In genomic region chr9:40917871-40918613, GRCm38 (mm10) we compare ENCODE assay signal across 21 mouse cellular contexts. TPM values are rescaled to one million over a fixed set of nuclear protein-coding genes. Genes with fewer than 3 reads are reported as not detected.
DNase-seq lines count a peak whose midpoint lies in the region; ATAC-seq and TF ChIP-seq lines count a peak whose summit lies in the region.
"Had no signal": no experiment of that assay in that cellular context is flagged by ENCODE, and none has a peak within 500 bp of the region (broad histone marks: within the 10 kb centered on the region; RNA-seq: fewer than 3 reads in every experiment).

No protein-coding gene starts in this region.

- intact Hi-C loops in left cerebral cortex, postnatal 10 days (cut with DNase I), result no loop called here

- H3K27me3 ChIP-seq in kidney, adult 2 months (replicated peaks; ENCODE audit: control insufficient read depth, insufficient read depth, low read length), result no peaks in the 10 kb centered on the region; the same call in 1 of the 2 replicates
- no peaks in the 10 kb centered on the region for H3K27me3 ChIP-seq in limb, embryonic 12.5 days
- H3K27me3 ChIP-seq: limb, embryonic 15.5 days; midbrain, embryonic 15.5 days had no signal

- no peak for TF ChIP-seq CTCF in kidney, adult 2 months (conservative IDR thresholded peaks at IDR 0.05; ENCODE audit: insufficient read depth, insufficient read length, low read depth, low read length)

- peak; percentile 0 for DNase-seq in kidney, adult 2 months
- no peak for DNase-seq in kidney, postnatal 10 days
- peak; percentile 5 to 14 for DNase-seq in B cell, adult 2 months
- DNase-seq in left cerebral cortex, postnatal 10 days (ENCODE audit: extremely low spot score in 1 of 2, low spot score in 2 of 2), result no peak
- no peak for DNase-seq in spleen, postnatal 14 days (ENCODE audit: low spot score in 2 of 2)
- DNase-seq: adrenal gland, postnatal 36 days; cerebellum, adult 18-20 months; liver, postnatal 0 days; lung, postnatal 4 days; right cerebral cortex, postnatal 25 days had no signal

- no peak overlapping the region for H3K9ac ChIP-seq in limb, embryonic 12.5 days (replicated peaks)
- H3K9ac ChIP-seq: limb, embryonic 15.5 days; liver, postnatal 0 days; midbrain, embryonic 15.5 days had no signal

- peak overlapping the region; percentile 24 for H3K4me2 ChIP-seq in limb, embryonic 12.5 days
- H3K4me2 ChIP-seq: limb, embryonic 15.5 days; midbrain, embryonic 15.5 days had no signal

- no peaks in the 10 kb centered on the region for H3K36me3 ChIP-seq in kidney, adult 2 months (ENCODE audit: control insufficient read depth, insufficient read depth, low read length)
- no peaks in the 10 kb centered on the region for H3K36me3 ChIP-seq in limb, embryonic 12.5 days
- H3K36me3 ChIP-seq: limb, embryonic 15.5 days; midbrain, embryonic 15.5 days had no signal

- no peaks in the 10 kb centered on the region for H3K9me3 ChIP-seq in limb, embryonic 12.5 days
- H3K9me3 ChIP-seq: limb, embryonic 15.5 days; midbrain, embryonic 15.5 days had no signal

- no peak overlapping the region for H3K27ac ChIP-seq in kidney, adult 2 months (ENCODE audit: insufficient read depth, low read depth, low read length)
- no peak overlapping the region for H3K27ac ChIP-seq in limb, embryonic 12.5 days
- H3K27ac ChIP-seq: limb, embryonic 15.5 days; midbrain, embryonic 15.5 days had no signal

- ATAC-seq in common myeloid progenitor, adult 5-6 weeks (replicated peaks; ENCODE audit: low read depth, poor library complexity, severe bottlenecking), result 0 out of 2 replicates have a peak, but pooled peaks have one; percentile 42
- ATAC-seq in limb, embryonic 12.5 days (ENCODE audit: insufficient number of reproducible peaks, insufficient read depth, low FRiP score, low TSS enrichment, low read depth), result 0 out of 2 replicates have a peak, but pooled peaks have one; percentile 59
- ATAC-seq: CD4-positive, CD25-positive, alpha-beta regulatory T cell, adult 4 months; inflammation-experienced regulatory T-cells, adult 6 months; liver, postnatal 0 days; midbrain, embryonic 15.5 days had no signal

- WGBS in kidney, adult 2 months, result 19% methylated on average over 12 of the region's 12 CpGs
- WGBS in limb, embryonic 12.5 days, result 25% methylated on average over 12 of the region's 12 CpGs

- no peaks in the 10 kb centered on the region for H3K4me1 ChIP-seq in kidney, adult 2 months (ENCODE audit: control insufficient read depth, insufficient read depth, low read length)
- peaks cover 14% of the 10 kb centered on the region for H3K4me1 ChIP-seq in limb, embryonic 12.5 days (replicated peaks)
- H3K4me1 ChIP-seq: limb, embryonic 15.5 days; midbrain, embryonic 15.5 days had no signal

- TF ChIP-seq POLR2A in kidney, adult 2 months (IDR thresholded peaks at IDR 0.05; ENCODE audit: low read depth, low read length), result no peak

- H3K4me3 ChIP-seq in kidney, adult 2 months (ENCODE audit: insufficient read depth, low read depth, low read length), result no peak overlapping the region
- no peak overlapping the region for H3K4me3 ChIP-seq in limb, embryonic 12.5 days (replicated peaks)
- H3K4me3 ChIP-seq: limb, embryonic 15.5 days; midbrain, embryonic 15.5 days had no signal

RNA-seq across cellular contexts. Expression of gene Bsx, which starts 44.1 kb away (rescaled TPM):
- polyA plus RNA-seq in kidney, adult 2 months (2012; rRNA removed), result not detected in 2 replicates
- total RNA-seq in common myeloid progenitor, adult 5-6 weeks (2017), result not detected in 2 replicates
- polyA plus RNA-seq in limb, embryonic 12.5 days (2016; fragmentation: Nextera tagmentation; extraction: Ambion mirVana), result not detected in 2 replicates
- total RNA-seq in left cerebral cortex, postnatal 10 days (2021), result not detected
- total RNA-seq: adrenal gland, postnatal 36 days; layer of hippocampus, adult 18-20 months; MEL had no signal
- polyA plus RNA-seq: CD4-positive, CD25-positive, alpha-beta regulatory T cell, adult 4 months; gonadal fat pad, adult 2 months; heart, embryonic 16.5 days; hindbrain, embryonic 11.5 days; inflammation-experienced regulatory T-cells, adult 6 months; limb, embryonic 15.5 days; liver, postnatal 0 days had no signal

RNA-seq across cellular contexts. Expression of gene Jhy, which starts 45.9 kb away (rescaled TPM):
- 0.03 TPM in 1 of 2 replicates, not detected in the other for polyA plus RNA-seq in kidney, adult 2 months (2012; rRNA removed)
- not detected in 2 replicates for total RNA-seq in common myeloid progenitor, adult 5-6 weeks (2017)
- 0.15 TPM in 1 of 2 replicates, not detected in the other for polyA plus RNA-seq in limb, embryonic 12.5 days (2016; fragmentation: Nextera tagmentation; extraction: Ambion mirVana)
- total RNA-seq in left cerebral cortex, postnatal 10 days (2021), result under 1 TPM; 0.21 to 0.73 TPM
- total RNA-seq: adrenal gland, postnatal 36 days; MEL had no signal
- polyA plus RNA-seq: CD4-positive, CD25-positive, alpha-beta regulatory T cell, adult 4 months; inflammation-experienced regulatory T-cells, adult 6 months; limb, embryonic 15.5 days; liver, postnatal 0 days had no signal

Comparison
In these comparisons a context has a peak if more than half of its experiments do, and no peak if none do; other contexts are left out.
1. DNase-seq: peak in kidney, adult 2 months (single experiment) and B cell, adult 2 months (2 of 2); none in kidney, postnatal 10 days (single experiment), left cerebral cortex, postnatal 10 days (0 of 2) and spleen, postnatal 14 days (0 of 2).